Mouse (Mus musculus) stomach, postnatal 0 days (tissue): ENCODE results near the gene Mroh2a. TPM values are rescaled to one million over a fixed set of nuclear protein-coding genes. Genes with fewer than 3 reads are reported as not detected.
A peak's percentile ranks its signal among the peaks of the same experiment; 100 is the strongest.

Source experiments
- ATAC-seq: fragments of 200-750 bp; cut with Nextera tagmentation; 2 replicates; pipeline ENCODE4 v1.8.0; 2017; ENCODE audit not compliant: low FRiP score, low TSS enrichment
- DNase-seq: peaks from one replicate; pipeline ENCODE4 v3.0.0-alpha.2; 2016; ENCODE audit warnings: low spot score
- H3K27ac ChIP-seq: fragments of 300-500 bp; sonication (generic); replicated peaks from 2 replicates; pipeline ENCODE4 v1.5.1; 2014; ENCODE audit warnings: mild to moderate bottlenecking, control low read depth
- H3K27me3 ChIP-seq: fragments of 300-500 bp; sonication (generic); 2 replicates; pipeline ENCODE4 v1.6.1; 2014; ENCODE audit warnings: low read length; ENCODE audit not compliant: control insufficient read depth, insufficient read depth
- H3K36me3 ChIP-seq: fragments of 300-500 bp; sonication (generic); 2 replicates; pipeline ENCODE4 v1.6.1; 2014; ENCODE audit warnings: low read length, mixed read lengths; ENCODE audit not compliant: control insufficient read depth, insufficient read depth
- H3K4me1 ChIP-seq: fragments of 300-500 bp; sonication (generic); replicated peaks from 2 replicates; pipeline ENCODE4 v1.6.1; 2014; ENCODE audit warnings: antibody characterized with exemption; ENCODE audit not compliant: control insufficient read depth, insufficient read depth
- H3K4me2 ChIP-seq: fragments of 300-500 bp; sonication (generic); replicated peaks from 2 replicates; pipeline ENCODE4 v1.6.1; 2014; ENCODE audit warnings: low read depth, mild to moderate bottlenecking, control low read depth, moderate library complexity
- H3K4me3 ChIP-seq: fragments of 300-500 bp; sonication (generic); 2 replicates; pipeline ENCODE4 v1.5.1; 2014; ENCODE audit warnings: low read depth, low read length, control low read depth
- H3K9ac ChIP-seq: fragments of 300-500 bp; sonication (generic); 2 replicates; pipeline ENCODE4 v1.6.1; 2014; ENCODE audit warnings: mild to moderate bottlenecking, low read length, control low read depth, mixed read lengths
- H3K9me3 ChIP-seq: fragments of 300-500 bp; sonication (generic); 2 replicates; pipeline ENCODE4 v1.6.1; 2016; ENCODE audit warnings: low read length; ENCODE audit not compliant: control insufficient read depth
- CTCF ChIP-seq: IDR thresholded peaks from 2 replicates; pipeline ENCODE4 v1.5.1; 2016; ENCODE audit warnings: antibody characterized with exemption, low read depth, mild to moderate bottlenecking, moderate library complexity
- EP300 ChIP-seq: optimal IDR thresholded peaks from 2 replicates; pipeline ENCODE3; 2016; ENCODE audit warnings: antibody characterized with exemption
- WGBS: fragments of 180-500 bp; shearing (Covaris S2); extraction: QIAGEN DNeasy Blood & Tissue Kit; methylation state at CpG from one replicate; pipeline ENCODE4 v1.1.7; 2014; 5-methylcytosine and 5-hydroxymethylcytosine counted together
- polyA plus RNA-seq: library from polyadenylated mRNA; unstranded; fragments of >200 nt; fragmentation: Nextera tagmentation; extraction: Ambion mirVana; gene quantifications from 2 replicates; pipeline ENCODE4 v1.2.1, GENCODE M21; 2015

Mroh2a gene
- polyA plus RNA-seq, 1 experiment from 2014 or later: 0.84 TPM

GRCm38 (mm10) chr1:88269539-88270309 lies 42.9 kb downstream of the Mroh2a start:
- Histone ChIP-seq H3K4me3 (no peak overlapping the region), H3K4me2 (no peak overlapping the region), H3K27ac (no peak overlapping the region), H3K27me3 (no peaks in the 10 kb centered on the region), H3K9ac (no peak overlapping the region), H3K9me3 (no peaks in the 10 kb centered on the region), H3K4me1 (no peaks in the 10 kb centered on the region), H3K36me3 (peaks cover 83% of the 10 kb centered on the region)
- WGBS: 88% methylated on average over 12 of the region's 12 CpGs
- DNase-seq (no peak), ATAC-seq (no peak)
- no peak for TF ChIP-seq EP300
- no peak for TF ChIP-seq CTCF

- H3K9ac ChIP-seq: no peak overlapping the region
- no peak overlapping the region for H3K4me2 ChIP-seq
- H3K27ac ChIP-seq: no peak overlapping the region
- TF ChIP-seq EP300: no peak
- no peak for TF ChIP-seq CTCF
- no peaks in the 10 kb centered on the region for H3K27me3 ChIP-seq
- H3K4me3 ChIP-seq: no peak overlapping the region
- DNase-seq (no peak), ATAC-seq (no peak)
- no peaks in the 10 kb centered on the region for H3K9me3 ChIP-seq
- peaks cover 10% of the 10 kb centered on the region for H3K4me1 ChIP-seq
- H3K36me3 ChIP-seq: peaks cover 58% of the 10 kb centered on the region
- 63% methylated on average over 4 of the region's 4 CpGs for WGBS
Measured at GRCm38 (mm10) chr1:88272851-88273250, 46.1 kb downstream of the Mroh2a start.

- peaks cover 10% of the 10 kb centered on the region for H3K4me1 ChIP-seq
- no peak overlapping the region for H3K27ac ChIP-seq
- H3K36me3 ChIP-seq: peaks cover 53% of the 10 kb centered on the region
- H3K4me2 ChIP-seq: no peak overlapping the region
- H3K27me3 ChIP-seq: no peaks in the 10 kb centered on the region
- H3K9me3 ChIP-seq: no peaks in the 10 kb centered on the region
- H3K9ac ChIP-seq: no peak overlapping the region
- H3K4me3 ChIP-seq: no peak overlapping the region
- DNase-seq (no peak), ATAC-seq (no peak)
- no peak for TF ChIP-seq EP300
- no peak for TF ChIP-seq CTCF
- WGBS: 93% methylated on average over 3 of the region's 3 CpGs
Measured at GRCm38 (mm10) chr1:88273326-88273725, 46.5 kb downstream of the Mroh2a start.

GRCm38 (mm10) chr1:88273832-88274231 lies 47.0 kb downstream of the Mroh2a start:
- H3K36me3 ChIP-seq: peaks cover 48% of the 10 kb centered on the region
- no peak overlapping the region for H3K9ac ChIP-seq
- H3K4me1 ChIP-seq: peaks cover 10% of the 10 kb centered on the region
- no peak overlapping the region for H3K4me2 ChIP-seq
- no peak overlapping the region for H3K4me3 ChIP-seq
- 81% methylated on average over 4 of the region's 4 CpGs for WGBS
- ATAC-seq: no peak
- H3K27me3 ChIP-seq: no peaks in the 10 kb centered on the region
- no peaks in the 10 kb centered on the region for H3K9me3 ChIP-seq
- H3K27ac ChIP-seq: no peak overlapping the region
- no peak for DNase-seq
- TF ChIP-seq CTCF: no peak
- no peak for TF ChIP-seq EP300

GRCm38 (mm10) chr1:88274371-88275077 lies 47.7 kb downstream of the Mroh2a start:
- Histone ChIP-seq H3K27ac (no peak overlapping the region), H3K9me3 (no peaks in the 10 kb centered on the region), H3K4me2 (no peak overlapping the region), H3K4me1 (peaks cover 12% of the 10 kb centered on the region), H3K36me3 (peaks cover 41% of the 10 kb centered on the region), H3K9ac (peak overlapping the region; percentile 5; the same call in 1 of the 2 replicates), H3K4me3 (no peak overlapping the region), H3K27me3 (no peaks in the 10 kb centered on the region)
- TF ChIP-seq EP300 (no peak), CTCF (no peak)
- 73% methylated on average over 11 of the region's 11 CpGs for WGBS
- no peak for ATAC-seq
- DNase-seq: peak; percentile 39

GRCm38 (mm10) chr1:88275078-88275680 lies 48.4 kb downstream of the Mroh2a start:
- ATAC-seq: no peak
- H3K4me2 ChIP-seq: no peak overlapping the region; the same call in 1 of the 2 replicates
- H3K27ac ChIP-seq: no peak overlapping the region
- peak overlapping the region; percentile 81 for H3K9ac ChIP-seq
- DNase-seq: no peak
- TF ChIP-seq CTCF (peak; percentile 2; the same call in 1 of the 2 replicates), EP300 (no peak)
- H3K4me1 ChIP-seq: peaks cover 12% of the 10 kb centered on the region
- H3K4me3 ChIP-seq: no peak overlapping the region
- no peaks in the 10 kb centered on the region for H3K9me3 ChIP-seq
- WGBS: 68% methylated on average over 13 of the region's 13 CpGs
- H3K27me3 ChIP-seq: no peaks in the 10 kb centered on the region
- peaks cover 35% of the 10 kb centered on the region for H3K36me3 ChIP-seq
